Mouse (Mus musculus) MEL (cell line): Measurements from ENCODE around the gene Tecpr1. TPM values are rescaled to one million over a fixed set of nuclear protein-coding genes. Genes with fewer than 3 reads are reported as not detected.

Experiments
- DNase-seq: peaks from one replicate; pipeline ENCODE4 v3.0.0; 2011; ENCODE audit warnings: low read depth, low spot score
- H3K27ac ChIP-seq: 2 replicates; pipeline ENCODE4 v1.5.1; 2012; ENCODE audit warnings: low read depth, mild to moderate bottlenecking, control low read depth, low read length, moderate library complexity; ENCODE audit not compliant: control insufficient read depth
- H3K27me3 ChIP-seq, 2 experiments: fragments of 150-350 bp in 1 of 2; sonication (generic) in 1 of 2; 2 replicates each; pipeline ENCODE4 v1.6.1; 2012; ENCODE audit warnings: low read length in 2 of 2, mild to moderate bottlenecking in 2 of 2, improper control_type of control experiment in 1 of 2, moderate library complexity in 1 of 2; ENCODE audit not compliant: insufficient read depth in 2 of 2, control insufficient read depth in 1 of 2
- H3K36me3 ChIP-seq, 2 experiments: 2 replicates each; pipeline ENCODE4 v1.6.1; 2012 to 2014; ENCODE audit warnings: low read length in 2 of 2, improper control_type of control experiment in 1 of 2, inconsistent platforms in 1 of 2, mild to moderate bottlenecking in 1 of 2; ENCODE audit not compliant: insufficient read depth in 2 of 2, control insufficient read depth in 1 of 2
- H3K4me1 ChIP-seq, 2 experiments: fragments of 150-350 bp in 1 of 2; sonication (generic) in 1 of 2; 2 replicates each; pipeline ENCODE4 v1.6.1; 2012; ENCODE audit warnings: low read length in 2 of 2, improper control_type of control experiment in 1 of 2, mild to moderate bottlenecking in 1 of 2; ENCODE audit not compliant: insufficient read depth in 2 of 2, control insufficient read depth in 1 of 2
- H3K4me3 ChIP-seq, 2 experiments: fragments of 150-350 bp in 1 of 2; sonication (generic) in 1 of 2; 2 replicates each; pipeline ENCODE4 v1.5.1; 2012; ENCODE audit warnings: low read depth in 2 of 2, low read length in 2 of 2, mild to moderate bottlenecking in 2 of 2, moderate library complexity in 2 of 2, control low read depth in 1 of 2, improper control_type of control experiment in 1 of 2; ENCODE audit not compliant: control insufficient read depth in 1 of 2, insufficient read depth in 1 of 2
- H3K79me2 ChIP-seq: 2 replicates; pipeline ENCODE4 v1.6.1; 2012; ENCODE audit warnings: mild to moderate bottlenecking, low read length, moderate library complexity; ENCODE audit not compliant: control insufficient read depth, poor library complexity, insufficient read depth
- H3K9ac ChIP-seq: 2 replicates; pipeline ENCODE4 v1.6.1; 2012; ENCODE audit warnings: low read depth, mild to moderate bottlenecking, control low read depth, low read length, moderate library complexity; ENCODE audit not compliant: control insufficient read depth, poor library complexity, severe bottlenecking
- H3K9me3 ChIP-seq: fragments of 150-350 bp; sonication (generic); replicated peaks from 2 replicates; pipeline ENCODE4 v1.6.1; 2012; ENCODE audit warnings: mild to moderate bottlenecking, low read length, improper control_type of control experiment, moderate library complexity; ENCODE audit not compliant: insufficient read depth
- BHLHE40 ChIP-seq: IDR thresholded peaks from 2 replicates; pipeline ENCODE4 v1.6.1; 2012; ENCODE audit warnings: low read depth, mild to moderate bottlenecking, inconsistent platforms, low read length, improper control_type of control experiment, borderline replicate concordance
- CHD1 ChIP-seq: IDR thresholded peaks from 2 replicates; pipeline ENCODE4 v1.6.1; 2012; ENCODE audit warnings: low read depth, mild to moderate bottlenecking, inconsistent platforms, low read length, improper control_type of control experiment
- ELF1 ChIP-seq: IDR thresholded peaks from 2 replicates; pipeline ENCODE4 v1.6.1; 2014; ENCODE audit warnings: low read depth, mild to moderate bottlenecking, inconsistent platforms, low read length, improper control_type of control experiment, moderate library complexity
- EP300 ChIP-seq, 2 experiments: IDR thresholded peaks; 2 replicates each; pipeline ENCODE4 v1.6.1; 2011; ENCODE audit warnings: improper control_type of control experiment in 2 of 2, low read length in 2 of 2, low read depth in 1 of 2, mild to moderate bottlenecking in 1 of 2
- ETS1 ChIP-seq: IDR thresholded peaks from 2 replicates; pipeline ENCODE4 v1.6.1; 2012; ENCODE audit warnings: low read depth, mild to moderate bottlenecking, inconsistent platforms, low read length, improper control_type of control experiment, moderate library complexity
- GATA1 ChIP-seq: IDR thresholded peaks from 2 replicates; pipeline ENCODE4 v1.6.1; 2011; ENCODE audit warnings: low read depth, low read length, improper control_type of control experiment
- HCFC1 ChIP-seq: IDR thresholded peaks from 2 replicates; pipeline ENCODE4 v1.6.1; 2012; ENCODE audit warnings: low read depth, mild to moderate bottlenecking, inconsistent platforms, low read length, improper control_type of control experiment, moderate library complexity
- MAX ChIP-seq: IDR thresholded peaks from 2 replicates; pipeline ENCODE4 v1.6.1; 2011; ENCODE audit warnings: low read length, improper control_type of control experiment
- MEF2A ChIP-seq: IDR thresholded peaks from 2 replicates; pipeline ENCODE4 v1.6.1; 2014; ENCODE audit warnings: low read depth, mild to moderate bottlenecking, inconsistent platforms, low read length, improper control_type of control experiment; ENCODE audit not compliant: poor library complexity, insufficient replicate concordance, severe bottlenecking; ENCODE audit errors: extremely low read depth
- MXI1 ChIP-seq: IDR thresholded peaks from 2 replicates; pipeline ENCODE4 v1.6.1; 2011; ENCODE audit warnings: mild to moderate bottlenecking, low read depth, low read length, improper control_type of control experiment
- MYC ChIP-seq: IDR thresholded peaks from 2 replicates; pipeline ENCODE4 v1.6.1; 2011; ENCODE audit warnings: low read depth, mild to moderate bottlenecking, low read length, improper control_type of control experiment, moderate library complexity
- NELFE ChIP-seq: IDR thresholded peaks from 2 replicates; pipeline ENCODE4 v1.6.1; 2011; ENCODE audit warnings: low read depth, low read length, improper control_type of control experiment
- NRF1 ChIP-seq: IDR thresholded peaks from 2 replicates; pipeline ENCODE4 v1.6.1; 2014; ENCODE audit warnings: low read depth, mild to moderate bottlenecking, inconsistent platforms, low read length, improper control_type of control experiment, moderate library complexity; ENCODE audit not compliant: poor library complexity, insufficient read depth, severe bottlenecking
- POLR2AphosphoS5 ChIP-seq: IDR thresholded peaks from 2 replicates; pipeline ENCODE4 v1.6.1; 2012; ENCODE audit warnings: low read depth, borderline replicate concordance, mild to moderate bottlenecking, inconsistent platforms, low read length, moderate library complexity, mixed read lengths
- TCF12 ChIP-seq: IDR thresholded peaks from 2 replicates; pipeline ENCODE4 v1.6.1; 2014; ENCODE audit warnings: low read depth, mild to moderate bottlenecking, inconsistent platforms, low read length, improper control_type of control experiment, moderate library complexity
- USF1 ChIP-seq: IDR thresholded peaks from 2 replicates; pipeline ENCODE4 v1.6.1; 2014; ENCODE audit warnings: low read depth, mild to moderate bottlenecking, inconsistent platforms, low read length, improper control_type of control experiment, moderate library complexity
- USF2 ChIP-seq, 2 experiments: IDR thresholded peaks; 2 replicates each; pipeline ENCODE4 v1.6.1; 2011 to 2012; ENCODE audit warnings: improper control_type of control experiment in 2 of 2, low read length in 2 of 2, borderline replicate concordance in 1 of 2, inconsistent platforms in 1 of 2, low read depth in 1 of 2, mild to moderate bottlenecking in 1 of 2; ENCODE audit not compliant: insufficient read depth in 1 of 2
- ZKSCAN1 ChIP-seq: IDR thresholded peaks from 2 replicates; pipeline ENCODE4 v1.6.1; 2012; ENCODE audit warnings: low read depth, mild to moderate bottlenecking, inconsistent platforms, low read length, improper control_type of control experiment, moderate library complexity
- ZMIZ1 ChIP-seq: IDR thresholded peaks from 2 replicates; pipeline ENCODE4 v1.6.1; 2012; ENCODE audit warnings: low read depth, mild to moderate bottlenecking, inconsistent platforms, low read length, improper control_type of control experiment, moderate library complexity
- polyA plus RNA-seq, 2 experiments: library from polyadenylated mRNA; stranded (reverse) in 1 of 2; unstranded in 1 of 2; fragments of >175 nt in 1 of 2; fragments of >200 nt in 1 of 2; gene quantifications; 2 replicates each; pipeline versions ENCODE4 v1.2.1 to v1.2.4; 2012; ENCODE audit warnings: low replicate concordance in 2 of 2, low read depth in 1 of 2; ENCODE audit not compliant: insufficient read length in 2 of 2, insufficient read depth in 1 of 2, missing spikeins in 1 of 2
- total RNA-seq: library from RNA; depleted of rRNA; stranded (reverse); fragments of 300-350 nt; gene quantifications from 2 replicates; pipeline ENCODE4 v1.2.3, GENCODE M21; 2012

Gene Tecpr1
- total and polyA plus RNA-seq, 3 experiments = 6.2 to 9.0 TPM; not detected in 1

- DNase-seq = no peak
- Histone ChIP-seq H3K27me3 (no peaks in the 10 kb centered on the region), H3K9ac (no peak overlapping the region), H3K79me2 (no peaks in the 10 kb centered on the region), H3K9me3 (no peaks in the 10 kb centered on the region), H3K36me3 (peaks cover 0 to 15% of the 10 kb centered on the region in 2 experiments; a peak in 2 of 4 replicates), H3K4me1 (peaks cover 1 to 23% of the 10 kb centered on the region in 2 experiments; a peak in 3 of 4 replicates), H3K27ac (no peak overlapping the region), H3K4me3 (no peak overlapping the region)
- TF ChIP-seq ETS1 = peak; percentile 41; the same call in 1 of the 2 replicates
- peak; percentile 47; the same call in 1 of the 2 replicates for TF ChIP-seq TCF12
- TF ChIP-seq CHD1 = no peak
- TF ChIP-seq GATA1 = peak; percentile 67
- TF ChIP-seq ELF1 = no peak
These were observed 48.4 kb upstream of the Tecpr1 start for GRCm38 (mm10) chr5:144271772-144272171.

GRCm38 (mm10) chr5:144271118-144271517 is 47.7 kb upstream of the Tecpr1 start:
- Histone ChIP-seq H3K4me1 (peaks cover 0 to 21% of the 10 kb centered on the region in 2 experiments; a peak in 3 of 4 replicates), H3K36me3 (peaks cover 0 to 15% of the 10 kb centered on the region in 2 experiments; a peak in 2 of 4 replicates), H3K4me3 (no peak overlapping the region), H3K79me2 (no peaks in the 10 kb centered on the region), H3K9me3 (no peaks in the 10 kb centered on the region), H3K9ac (no peak overlapping the region), H3K27ac (no peak overlapping the region), H3K27me3 (no peaks in the 10 kb centered on the region)
- TF ChIP-seq POLR2AphosphoS5 (no peak), BHLHE40 (no peak), USF1 (no peak), CHD1 (no peak), NELFE (no peak), MYC (no peak), HCFC1 (no peak), ZKSCAN1 (no peak), ZMIZ1 (no peak), MAX (no peak), EP300 (IDR thresholded peaks at IDR 0.05; ENCODE audit: low read depth in 1 of 2, low read length in 2 of 2) (no peak), MXI1 (no peak), USF2 (IDR thresholded peaks at IDR 0.05; ENCODE audit: borderline replicate concordance in 1 of 2, insufficient read depth in 1 of 2, low read depth in 1 of 2, low read length in 2 of 2) (no peak), NRF1 (no peak), MEF2A (no peak)
- no peak for DNase-seq
